Mouse (Mus musculus) urinary bladder, postnatal 25 days (tissue): Measurements from ENCODE around the gene Kat6b.

Source experiments
- DNase-seq: peaks from one replicate; pipeline ENCODE4 v3.0.0; 2022; ENCODE audit warnings: low spot score

The Kat6b gene

DNA sequence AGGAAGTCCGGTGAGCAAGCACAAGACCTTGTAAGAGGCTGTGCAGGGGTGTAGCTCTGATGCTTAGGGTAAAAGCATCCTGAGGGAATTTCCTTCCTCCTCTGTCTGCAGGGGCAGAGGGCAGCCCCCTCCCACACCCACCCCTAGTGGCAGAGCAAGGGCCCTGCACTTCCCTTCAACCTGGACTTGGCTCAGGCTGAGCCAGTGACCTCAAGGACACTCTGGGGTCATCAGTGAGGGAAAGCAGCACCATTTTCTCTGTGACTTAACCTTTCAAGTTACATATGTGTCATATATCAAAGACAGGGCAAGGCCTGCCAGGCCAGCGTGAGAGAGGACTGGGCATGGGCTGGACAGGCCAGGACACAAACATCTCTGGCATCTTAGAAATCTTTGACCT lies 228.3 kb downstream of the Kat6b start:
- no peak for DNase-seq

DNA sequence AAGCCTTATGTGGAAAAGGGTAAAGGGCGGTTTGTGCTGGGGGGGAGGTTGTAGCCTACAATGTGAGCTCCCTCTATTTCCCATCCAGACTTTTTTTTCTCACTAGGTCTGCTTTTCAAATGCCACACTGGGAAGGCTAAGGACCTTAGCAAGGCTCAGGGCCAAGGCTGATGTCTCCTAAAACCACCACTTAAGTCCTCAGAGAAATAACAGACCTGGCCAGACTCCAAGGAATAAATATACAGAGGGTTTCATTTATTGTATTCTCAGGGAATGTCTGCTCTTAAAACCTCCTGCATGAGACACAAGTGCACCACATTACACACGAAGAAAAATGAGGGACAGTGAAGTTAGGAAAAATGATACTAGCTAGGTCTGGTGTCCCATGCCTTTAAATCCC lies 230.0 kb downstream of the Kat6b start:
- DNase-seq, result no peak

DNA sequence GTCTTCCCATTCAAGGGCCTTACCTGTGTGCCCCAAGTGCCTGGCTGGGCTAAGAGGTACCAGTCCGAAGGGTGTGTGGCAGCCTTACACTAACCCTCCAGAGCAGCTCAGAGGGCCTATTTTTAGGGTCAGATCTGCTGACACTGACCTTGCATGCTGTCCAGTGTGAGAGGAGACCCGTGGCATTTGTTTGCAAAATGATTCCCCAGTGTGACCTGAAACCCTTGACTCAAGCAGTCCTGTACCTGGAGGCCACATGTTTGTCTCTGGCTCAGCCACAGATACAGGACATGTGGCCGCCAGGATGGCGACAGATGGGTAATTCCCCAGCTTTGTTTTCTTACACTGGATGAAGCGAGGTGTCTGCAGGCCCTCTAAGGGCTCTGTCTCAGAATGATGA lies 233.3 kb downstream of the Kat6b start, which contains the start of gene Dupd1:
Dupd1 (minus strand) TSS at position 91 of the 400 bp plus-strand sequence.
- no peak for DNase-seq

DNA sequence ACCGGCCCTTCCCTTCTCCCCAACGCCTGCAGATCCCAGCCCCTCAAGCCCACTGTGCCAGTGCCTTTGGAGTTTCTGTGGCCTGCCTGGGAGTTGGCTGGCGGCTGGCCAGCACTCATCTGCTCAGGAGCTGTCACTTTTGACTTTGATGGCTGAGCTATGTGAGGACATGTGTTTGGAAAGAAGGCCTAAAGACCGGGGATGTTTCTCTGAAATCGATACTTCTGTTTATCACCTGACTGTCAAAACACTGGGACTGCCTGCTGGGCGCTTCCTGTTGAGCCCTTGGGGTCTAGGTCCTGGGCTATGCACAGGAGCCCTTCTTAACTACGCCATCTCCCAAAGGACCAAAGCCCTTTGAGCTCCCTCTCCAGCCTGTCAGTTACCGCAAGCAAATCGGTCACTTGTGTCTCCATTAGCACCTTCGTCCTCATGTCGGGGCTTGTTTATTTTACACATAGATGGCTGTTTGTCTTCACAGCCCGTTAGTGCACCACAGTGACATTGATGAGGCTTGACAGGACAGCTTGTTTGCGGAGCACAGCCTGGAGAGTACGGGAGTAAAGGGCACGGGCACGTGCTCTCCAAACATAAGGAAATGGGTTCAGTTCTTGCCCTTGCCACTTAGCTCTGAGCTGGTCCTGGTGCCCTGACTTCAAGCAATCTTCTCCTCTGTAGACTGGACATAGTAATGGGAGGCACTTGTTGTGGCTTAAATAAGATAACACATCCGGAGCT lies 238.6 kb downstream of the Kat6b start:
- DNase-seq, result no peak

DNA sequence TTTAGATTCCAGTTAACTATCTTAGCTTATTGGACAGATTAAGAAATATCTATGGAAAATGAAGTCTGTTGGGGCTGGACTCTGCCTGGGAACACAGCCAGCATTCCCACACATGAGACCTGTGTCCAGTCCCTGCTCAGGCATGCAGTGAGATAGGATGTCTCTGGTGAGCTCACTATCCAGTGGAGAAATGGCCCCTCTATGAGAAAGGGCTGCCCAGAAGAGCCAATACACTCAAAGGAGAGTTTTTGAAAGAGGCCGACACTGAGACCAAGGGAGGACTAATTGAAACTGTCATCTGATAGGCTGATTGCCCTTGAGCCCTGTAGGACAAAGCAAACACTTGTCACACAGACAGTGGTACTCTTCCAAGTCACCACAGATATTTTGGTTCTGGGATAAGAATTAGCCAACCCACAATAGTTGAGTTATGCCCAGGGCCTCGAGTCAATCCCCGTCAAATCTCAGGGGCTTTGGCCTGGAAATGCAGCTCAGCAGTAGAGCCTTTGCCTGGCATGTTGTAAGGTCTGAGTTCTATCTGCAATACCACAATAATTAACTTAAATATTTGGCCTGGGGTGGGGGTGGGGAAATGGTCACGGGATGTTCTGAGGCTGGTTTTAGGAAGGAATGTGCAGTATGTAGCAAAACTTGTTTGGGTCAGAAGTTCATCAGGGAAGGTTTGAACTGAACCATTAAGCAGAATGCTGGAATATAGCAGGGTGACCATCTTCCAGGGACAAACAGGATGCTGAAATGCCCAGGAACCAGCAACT lies 239.4 kb downstream of the Kat6b start:
- DNase-seq, result no peak
